Mouse (Mus musculus): ENCODE results near the gene Mgat5. TPM values are rescaled to one million over a fixed set of nuclear protein-coding genes. Genes with fewer than 3 reads are reported as not detected.

Gene Mgat5
- total and polyA plus RNA-seq, 2 experiments, result 1.9 to 3.8 TPM

GRCm38 (mm10) chr1:127369538-127369937 is 164.7 kb downstream of the Mgat5 start:
- H3K9ac ChIP-seq (ENCODE audit: low read depth, low read length), result no peak overlapping the region
- no peak overlapping the region for H3K27ac ChIP-seq (replicated peaks; ENCODE audit: insufficient read depth, low read depth, low read length)
- DNase-seq (ENCODE audit: extremely low read depth, low read depth, low spot score), result no peak
- H3K36me3 ChIP-seq (ENCODE audit: control insufficient read depth, insufficient read depth, low read length), result 0 out of 2 replicates have a peak, but pooled peaks cover 3% of the 10 kb centered on the region
- no peaks in the 10 kb centered on the region for H3K4me1 ChIP-seq (ENCODE audit: control insufficient read depth, insufficient read depth, low read length)
- no peak for TF ChIP-seq POLR2A (IDR thresholded peaks at IDR 0.05; ENCODE audit: extremely low read depth, insufficient read depth, low read length)
- no peak for TF ChIP-seq CTCF (IDR thresholded peaks at IDR 0.05; ENCODE audit: low read depth, low read length)
- no peak overlapping the region for H3K4me3 ChIP-seq (ENCODE audit: insufficient read depth, low read depth, low read length)
- no peaks in the 10 kb centered on the region for H3K27me3 ChIP-seq (ENCODE audit: control insufficient read depth, insufficient read depth, low read length)
- WGBS, result 94% methylated on average over 5 of the region's 5 CpGs
- H3K79me2 ChIP-seq (ENCODE audit: control insufficient read depth, insufficient read depth, low read length), result no peaks in the 10 kb centered on the region

GRCm38 (mm10) chr1:127372096-127372495 is 167.3 kb downstream of the Mgat5 start:
- no peak overlapping the region for H3K4me3 ChIP-seq (ENCODE audit: insufficient read depth, low read depth, low read length)
- no peaks in the 10 kb centered on the region for H3K4me1 ChIP-seq (ENCODE audit: control insufficient read depth, insufficient read depth, low read length)
- DNase-seq (ENCODE audit: extremely low read depth, low read depth, low spot score), result no peak
- H3K9ac ChIP-seq (ENCODE audit: low read depth, low read length), result no peak overlapping the region
- H3K27ac ChIP-seq (replicated peaks; ENCODE audit: insufficient read depth, low read depth, low read length), result no peak overlapping the region
- no peak for TF ChIP-seq CTCF (IDR thresholded peaks at IDR 0.05; ENCODE audit: low read depth, low read length)
- TF ChIP-seq POLR2A (IDR thresholded peaks at IDR 0.05; ENCODE audit: extremely low read depth, insufficient read depth, low read length), result no peak
- H3K36me3 ChIP-seq (ENCODE audit: control insufficient read depth, insufficient read depth, low read length), result 0 out of 2 replicates have a peak, but pooled peaks cover under 1% of the 10 kb centered on the region
- 90% methylated on average over 4 of the region's 4 CpGs for WGBS
- no peaks in the 10 kb centered on the region for H3K79me2 ChIP-seq (ENCODE audit: control insufficient read depth, insufficient read depth, low read length)
- no peaks in the 10 kb centered on the region for H3K27me3 ChIP-seq (ENCODE audit: control insufficient read depth, insufficient read depth, low read length)

- WGBS, result 90% methylated on average over 5 of the region's 5 CpGs
- no peak overlapping the region for H3K9ac ChIP-seq (ENCODE audit: low read depth, low read length)
- no peaks in the 10 kb centered on the region for H3K27me3 ChIP-seq (ENCODE audit: control insufficient read depth, insufficient read depth, low read length)
- H3K36me3 ChIP-seq (ENCODE audit: control insufficient read depth, insufficient read depth, low read length), result no peaks in the 10 kb centered on the region
- no peaks in the 10 kb centered on the region for H3K79me2 ChIP-seq (ENCODE audit: control insufficient read depth, insufficient read depth, low read length)
- H3K27ac ChIP-seq (replicated peaks; ENCODE audit: insufficient read depth, low read depth, low read length), result no peak overlapping the region
- DNase-seq (ENCODE audit: extremely low read depth, low read depth, low spot score), result no peak
- TF ChIP-seq CTCF (IDR thresholded peaks at IDR 0.05; ENCODE audit: low read depth, low read length) (no peak), POLR2A (IDR thresholded peaks at IDR 0.05; ENCODE audit: extremely low read depth, insufficient read depth, low read length) (no peak)
- no peak overlapping the region for H3K4me3 ChIP-seq (ENCODE audit: insufficient read depth, low read depth, low read length)
- H3K4me1 ChIP-seq (ENCODE audit: control insufficient read depth, insufficient read depth, low read length), result no peaks in the 10 kb centered on the region
Measured at GRCm38 (mm10) chr1:127373559-127373958, 168.7 kb downstream of the Mgat5 start.

GRCm38 (mm10) chr1:127374157-127374556 is 169.3 kb downstream of the Mgat5 start:
- no peak overlapping the region for H3K9ac ChIP-seq (ENCODE audit: low read depth, low read length)
- H3K4me3 ChIP-seq (ENCODE audit: insufficient read depth, low read depth, low read length), result no peak overlapping the region
- WGBS, result 31% methylated on average over 3 of the region's 3 CpGs
- DNase-seq (ENCODE audit: extremely low read depth, low read depth, low spot score), result no peak
- H3K27me3 ChIP-seq (ENCODE audit: control insufficient read depth, insufficient read depth, low read length), result no peaks in the 10 kb centered on the region
- H3K4me1 ChIP-seq (ENCODE audit: control insufficient read depth, insufficient read depth, low read length), result no peaks in the 10 kb centered on the region
- no peaks in the 10 kb centered on the region for H3K36me3 ChIP-seq (ENCODE audit: control insufficient read depth, insufficient read depth, low read length)
- no peak for TF ChIP-seq CTCF (IDR thresholded peaks at IDR 0.05; ENCODE audit: low read depth, low read length)
- no peak for TF ChIP-seq POLR2A (IDR thresholded peaks at IDR 0.05; ENCODE audit: extremely low read depth, insufficient read depth, low read length)
- no peak overlapping the region for H3K27ac ChIP-seq (replicated peaks; ENCODE audit: insufficient read depth, low read depth, low read length)
- H3K79me2 ChIP-seq (ENCODE audit: control insufficient read depth, insufficient read depth, low read length), result no peaks in the 10 kb centered on the region

- DNase-seq (ENCODE audit: extremely low read depth, low read depth, low spot score), result no peak
- H3K4me3 ChIP-seq (ENCODE audit: insufficient read depth, low read depth, low read length), result no peak overlapping the region
- no peak overlapping the region for H3K27ac ChIP-seq (replicated peaks; ENCODE audit: insufficient read depth, low read depth, low read length)
- no peak for TF ChIP-seq POLR2A (IDR thresholded peaks at IDR 0.05; ENCODE audit: extremely low read depth, insufficient read depth, low read length)
- TF ChIP-seq CTCF (IDR thresholded peaks at IDR 0.05; ENCODE audit: low read depth, low read length), result no peak
- no peaks in the 10 kb centered on the region for H3K79me2 ChIP-seq (ENCODE audit: control insufficient read depth, insufficient read depth, low read length)
- no peaks in the 10 kb centered on the region for H3K4me1 ChIP-seq (ENCODE audit: control insufficient read depth, insufficient read depth, low read length)
- 76% methylated on average over 4 of the region's 4 CpGs for WGBS
- no peaks in the 10 kb centered on the region for H3K27me3 ChIP-seq (ENCODE audit: control insufficient read depth, insufficient read depth, low read length)
- no peak overlapping the region for H3K9ac ChIP-seq (ENCODE audit: low read depth, low read length)
- no peaks in the 10 kb centered on the region for H3K36me3 ChIP-seq (ENCODE audit: control insufficient read depth, insufficient read depth, low read length)
Measured at GRCm38 (mm10) chr1:127380140-127380539, 175.3 kb downstream of the Mgat5 start.

- Histone ChIP-seq H3K36me3 (ENCODE audit: control insufficient read depth, insufficient read depth, low read length) (no peaks in the 10 kb centered on the region), H3K27ac (replicated peaks; ENCODE audit: insufficient read depth, low read depth, low read length) (no peak overlapping the region), H3K79me2 (ENCODE audit: control insufficient read depth, insufficient read depth, low read length) (no peaks in the 10 kb centered on the region), H3K27me3 (ENCODE audit: control insufficient read depth, insufficient read depth, low read length) (no peaks in the 10 kb centered on the region), H3K4me3 (ENCODE audit: insufficient read depth, low read depth, low read length) (no peak overlapping the region), H3K9ac (ENCODE audit: low read depth, low read length) (no peak overlapping the region), H3K4me1 (ENCODE audit: control insufficient read depth, insufficient read depth, low read length) (no peaks in the 10 kb centered on the region)
- 84% methylated on average over 13 of the region's 13 CpGs for WGBS
- TF ChIP-seq CTCF (IDR thresholded peaks at IDR 0.05; ENCODE audit: low read depth, low read length) (no peak), POLR2A (IDR thresholded peaks at IDR 0.05; ENCODE audit: extremely low read depth, insufficient read depth, low read length) (no peak)
- no peak for DNase-seq (ENCODE audit: extremely low read depth, low read depth, low spot score)
Measured at GRCm38 (mm10) chr1:127380749-127381501, 176.1 kb downstream of the Mgat5 start.

All from liver, adult 2 months (tissue).